Mouse (Mus musculus): ENCODE results near the gene Adarb2. TPM values are rescaled to one million over a fixed set of nuclear protein-coding genes. Genes with fewer than 3 reads are reported as not detected.

Gene Adarb2
- polyA plus RNA-seq, 1 experiment from 2014 or later, result 0.10 TPM

- Histone ChIP-seq H3K4me1 (replicated peaks) (no peaks in the 10 kb centered on the region), H3K4me2 (no peak overlapping the region), H3K4me3 (no peak overlapping the region), H3K27me3 (no peaks in the 10 kb centered on the region), H3K9me3 (replicated peaks) (no peaks in the 10 kb centered on the region), H3K9ac (no peak overlapping the region), H3K27ac (no peak overlapping the region), H3K36me3 (no peaks in the 10 kb centered on the region)
- no peak for ATAC-seq (replicated peaks; ENCODE audit: insufficient number of reproducible peaks, insufficient read depth, low FRiP score, low read depth)
- WGBS, result 76% methylated on average over 4 of the region's 4 CpGs
Observed at GRCm38 (mm10) chr13:8400265-8401041, 197.8 kb downstream of the Adarb2 start.

- no peaks in the 10 kb centered on the region for H3K36me3 ChIP-seq
- WGBS, result 60% methylated on average over 3 of the region's 3 CpGs
Observed at GRCm38 (mm10) chr13:8402324-8402873, 199.7 kb downstream of the Adarb2 start.

GRCm38 (mm10) chr13:8406020-8406419, 203.4 kb downstream of the Adarb2 start:
- H3K27ac ChIP-seq, result no peak overlapping the region
- H3K9me3 ChIP-seq (replicated peaks), result no peaks in the 10 kb centered on the region
- ATAC-seq (replicated peaks; ENCODE audit: insufficient number of reproducible peaks, insufficient read depth, low FRiP score, low read depth), result no peak
- H3K36me3 ChIP-seq, result no peaks in the 10 kb centered on the region
- no peak overlapping the region for H3K9ac ChIP-seq
- no peak overlapping the region for H3K4me2 ChIP-seq
- no peaks in the 10 kb centered on the region for H3K27me3 ChIP-seq
- H3K4me3 ChIP-seq, result no peak overlapping the region
- 24% methylated on average over 6 of the region's 6 CpGs for WGBS
- H3K4me1 ChIP-seq (replicated peaks), result no peaks in the 10 kb centered on the region

More at GRCm38 (mm10) chr13:8402324-8402873, 199.7 kb downstream of the Adarb2 start:
- Histone ChIP-seq H3K4me1 (replicated peaks) (no peaks in the 10 kb centered on the region), H3K4me3 (no peak overlapping the region), H3K4me2 (no peak overlapping the region), H3K27me3 (no peaks in the 10 kb centered on the region), H3K27ac (no peak overlapping the region), H3K9ac (no peak overlapping the region), H3K9me3 (replicated peaks) (no peaks in the 10 kb centered on the region)
- ATAC-seq (replicated peaks; ENCODE audit: insufficient number of reproducible peaks, insufficient read depth, low FRiP score, low read depth), result no peak

- no peak for ATAC-seq (replicated peaks; ENCODE audit: insufficient number of reproducible peaks, insufficient read depth, low FRiP score, low read depth)
- H3K4me1 ChIP-seq (replicated peaks), result no peaks in the 10 kb centered on the region
- H3K36me3 ChIP-seq, result no peaks in the 10 kb centered on the region
- 73% methylated on average over 5 of the region's 5 CpGs for WGBS
- H3K27me3 ChIP-seq, result no peaks in the 10 kb centered on the region
- no peak overlapping the region for H3K4me2 ChIP-seq
- H3K9ac ChIP-seq, result no peak overlapping the region
- H3K9me3 ChIP-seq (replicated peaks), result no peaks in the 10 kb centered on the region
- no peak overlapping the region for H3K4me3 ChIP-seq
- H3K27ac ChIP-seq, result no peak overlapping the region
Observed at GRCm38 (mm10) chr13:8410353-8411318, 208.0 kb downstream of the Adarb2 start.

GRCm38 (mm10) chr13:8424019-8424719, 221.5 kb downstream of the Adarb2 start:
- WGBS, result 83% methylated on average over 15 of the region's 15 CpGs
- Histone ChIP-seq H3K4me3 (no peak overlapping the region), H3K36me3 (no peaks in the 10 kb centered on the region), H3K27me3 (no peaks in the 10 kb centered on the region), H3K4me1 (replicated peaks) (no peaks in the 10 kb centered on the region), H3K4me2 (no peak overlapping the region), H3K27ac (no peak overlapping the region), H3K9ac (no peak overlapping the region), H3K9me3 (replicated peaks) (no peaks in the 10 kb centered on the region)
- ATAC-seq (replicated peaks; ENCODE audit: insufficient number of reproducible peaks, insufficient read depth, low FRiP score, low read depth), result no peak

- H3K9ac ChIP-seq, result no peak overlapping the region
- H3K9me3 ChIP-seq (replicated peaks), result no peaks in the 10 kb centered on the region
- no peaks in the 10 kb centered on the region for H3K36me3 ChIP-seq
- H3K27me3 ChIP-seq, result no peaks in the 10 kb centered on the region
- 88% methylated on average over 4 of the region's 4 CpGs for WGBS
- no peak for ATAC-seq (replicated peaks; ENCODE audit: insufficient number of reproducible peaks, insufficient read depth, low FRiP score, low read depth)
- H3K4me2 ChIP-seq, result no peak overlapping the region
- H3K4me1 ChIP-seq (replicated peaks), result no peaks in the 10 kb centered on the region
- no peak overlapping the region for H3K27ac ChIP-seq
- H3K4me3 ChIP-seq, result no peak overlapping the region
Observed at GRCm38 (mm10) chr13:8439188-8439835, 236.6 kb downstream of the Adarb2 start.

- H3K27ac ChIP-seq, result no peak overlapping the region
- ATAC-seq (replicated peaks; ENCODE audit: insufficient number of reproducible peaks, insufficient read depth, low FRiP score, low read depth), result no peak
- no peaks in the 10 kb centered on the region for H3K4me1 ChIP-seq (replicated peaks)
- H3K36me3 ChIP-seq, result no peaks in the 10 kb centered on the region
- no peak overlapping the region for H3K4me2 ChIP-seq
- no peak overlapping the region for H3K4me3 ChIP-seq
- 73% methylated on average over 2 of the region's 2 CpGs for WGBS
- no peaks in the 10 kb centered on the region for H3K27me3 ChIP-seq
- H3K9me3 ChIP-seq (replicated peaks), result no peaks in the 10 kb centered on the region
- H3K9ac ChIP-seq, result no peak overlapping the region
Observed at GRCm38 (mm10) chr13:8445415-8445814, 242.7 kb downstream of the Adarb2 start.

GRCm38 (mm10) chr13:8448192-8448879, 245.7 kb downstream of the Adarb2 start:
- ATAC-seq (replicated peaks; ENCODE audit: insufficient number of reproducible peaks, insufficient read depth, low FRiP score, low read depth), result no peak
- 61% methylated on average over 8 of the region's 8 CpGs for WGBS
- H3K4me2 ChIP-seq, result no peak overlapping the region

GRCm38 (mm10) chr13:8451581-8451980, 248.9 kb downstream of the Adarb2 start:
- WGBS, result 79% methylated on average over 4 of the region's 4 CpGs

More at GRCm38 (mm10) chr13:8448192-8448879, 245.7 kb downstream of the Adarb2 start:
- Histone ChIP-seq H3K9ac (no peak overlapping the region), H3K27ac (no peak overlapping the region), H3K27me3 (no peaks in the 10 kb centered on the region), H3K9me3 (replicated peaks) (no peaks in the 10 kb centered on the region), H3K4me1 (replicated peaks) (no peaks in the 10 kb centered on the region), H3K36me3 (no peaks in the 10 kb centered on the region), H3K4me3 (no peak overlapping the region)

GRCm38 (mm10) chr13:8456886-8457285, 254.2 kb downstream of the Adarb2 start:
- no peak overlapping the region for H3K27ac ChIP-seq
- no peak for ATAC-seq (replicated peaks; ENCODE audit: insufficient number of reproducible peaks, insufficient read depth, low FRiP score, low read depth)
- H3K4me3 ChIP-seq, result no peak overlapping the region
- H3K27me3 ChIP-seq, result no peaks in the 10 kb centered on the region
- no peak overlapping the region for H3K4me2 ChIP-seq
- no peaks in the 10 kb centered on the region for H3K9me3 ChIP-seq (replicated peaks)
- WGBS, result 49% methylated on average over 3 of the region's 3 CpGs
- H3K9ac ChIP-seq, result no peak overlapping the region
- no peaks in the 10 kb centered on the region for H3K36me3 ChIP-seq
- H3K4me1 ChIP-seq (replicated peaks), result no peaks in the 10 kb centered on the region

More at GRCm38 (mm10) chr13:8451581-8451980, 248.9 kb downstream of the Adarb2 start:
- Histone ChIP-seq H3K4me3 (no peak overlapping the region), H3K4me2 (no peak overlapping the region), H3K27ac (no peak overlapping the region), H3K27me3 (no peaks in the 10 kb centered on the region), H3K36me3 (no peaks in the 10 kb centered on the region), H3K9me3 (replicated peaks) (no peaks in the 10 kb centered on the region), H3K4me1 (replicated peaks) (no peaks in the 10 kb centered on the region), H3K9ac (no peak overlapping the region)
- no peak for ATAC-seq (replicated peaks; ENCODE audit: insufficient number of reproducible peaks, insufficient read depth, low FRiP score, low read depth)
